Mouse (Mus musculus) E14TG2a.4 (cell line): ENCODE data around the gene Plcg1.

Experiments
- H3K27me3 ChIP-seq: 2 replicates; pipeline ENCODE4 v1.6.1; 2014; ENCODE audit warnings: low read length, control low read depth; ENCODE audit not compliant: insufficient read depth
- H3K36me3 ChIP-seq: 2 replicates; pipeline ENCODE4 v1.6.1; 2014; ENCODE audit warnings: low read length, control low read depth; ENCODE audit not compliant: insufficient read depth
- H3K4me1 ChIP-seq: replicated peaks from 2 replicates; pipeline ENCODE4 v1.6.1; 2014; ENCODE audit warnings: low read depth, low read length, control low read depth
- H3K4me3 ChIP-seq: replicated peaks from 2 replicates; pipeline ENCODE4 v1.5.1; 2014; ENCODE audit warnings: mild to moderate bottlenecking, low read length
- H3K9me3 ChIP-seq: 2 replicates; pipeline ENCODE4 v1.6.1; 2014; ENCODE audit warnings: low read length, control low read depth
- CTCF ChIP-seq: conservative IDR thresholded peaks from 2 replicates; pipeline ENCODE4 v1.5.1; 2014; ENCODE audit warnings: low read length
- NANOG ChIP-seq: IDR thresholded peaks from 2 replicates; pipeline ENCODE4 v1.6.1; 2014; ENCODE audit warnings: borderline replicate concordance, low read length, mixed read lengths
- POU5F1 ChIP-seq: IDR thresholded peaks from 2 replicates; pipeline ENCODE4 v1.6.1; 2014; ENCODE audit warnings: low read length, borderline replicate concordance

The Plcg1 gene

GRCm38 (mm10) chr2:160796973-160797372 is 65.9 kb downstream of the Plcg1 start:
- no peaks in the 10 kb centered on the region for H3K4me1 ChIP-seq
- H3K9me3 ChIP-seq = no peaks in the 10 kb centered on the region
- H3K27me3 ChIP-seq = no peaks in the 10 kb centered on the region
- H3K36me3 ChIP-seq = no peaks in the 10 kb centered on the region
- H3K4me3 ChIP-seq = no peak overlapping the region
- no peak for TF ChIP-seq CTCF
- no peak for TF ChIP-seq NANOG
- TF ChIP-seq POU5F1 = no peak

DNA sequence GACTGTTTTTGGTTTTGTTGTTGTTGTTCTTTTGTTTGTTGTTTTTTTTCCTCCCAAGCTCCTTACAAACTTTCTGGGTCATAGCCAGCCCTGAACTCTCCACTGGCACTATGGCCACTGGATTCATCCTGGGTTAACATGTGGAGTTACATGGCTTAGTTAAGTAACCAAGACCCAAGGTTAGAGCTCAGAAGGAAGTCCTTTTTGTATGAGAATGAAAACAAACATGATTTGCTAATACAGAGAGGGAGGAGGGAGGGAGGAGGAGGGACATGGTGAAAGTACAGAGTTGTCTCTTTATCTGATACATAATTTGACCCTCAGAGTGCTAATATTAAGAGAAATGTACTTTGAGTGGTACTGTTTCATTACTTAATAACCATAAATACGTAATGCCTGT is 67.1 kb downstream of the Plcg1 start:
- Histone ChIP-seq H3K9me3 (no peaks in the 10 kb centered on the region), H3K4me3 (no peak overlapping the region), H3K4me1 (no peaks in the 10 kb centered on the region), H3K36me3 (no peaks in the 10 kb centered on the region), H3K27me3 (no peaks in the 10 kb centered on the region)
- no peak for TF ChIP-seq CTCF
- TF ChIP-seq POU5F1 = no peak
- no peak for TF ChIP-seq NANOG

DNA sequence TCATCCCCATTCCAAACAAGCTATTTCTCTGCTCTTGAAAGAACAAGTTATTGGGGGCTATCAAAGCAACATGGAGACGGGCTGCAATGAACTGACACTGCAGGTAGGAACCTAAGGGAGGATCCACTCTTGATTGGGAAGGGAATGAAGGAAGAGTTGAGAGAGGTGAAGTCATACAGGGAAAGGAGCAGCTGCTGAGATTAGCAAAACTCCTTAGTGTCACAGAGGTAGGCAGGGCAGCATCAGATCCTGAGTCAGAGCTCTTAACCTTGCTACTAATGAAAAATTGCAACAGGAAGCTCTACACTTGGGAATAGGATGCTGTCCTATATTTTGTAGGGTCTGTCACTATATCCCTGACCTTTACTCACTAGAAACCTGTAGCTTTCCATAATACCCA is 69.9 kb downstream of the Plcg1 start:
- Histone ChIP-seq H3K4me1 (no peaks in the 10 kb centered on the region), H3K9me3 (no peaks in the 10 kb centered on the region), H3K36me3 (no peaks in the 10 kb centered on the region), H3K27me3 (no peaks in the 10 kb centered on the region; the same call in 1 of the 2 replicates), H3K4me3 (no peak overlapping the region)
- TF ChIP-seq NANOG (no peak), POU5F1 (no peak), CTCF (no peak)

DNA sequence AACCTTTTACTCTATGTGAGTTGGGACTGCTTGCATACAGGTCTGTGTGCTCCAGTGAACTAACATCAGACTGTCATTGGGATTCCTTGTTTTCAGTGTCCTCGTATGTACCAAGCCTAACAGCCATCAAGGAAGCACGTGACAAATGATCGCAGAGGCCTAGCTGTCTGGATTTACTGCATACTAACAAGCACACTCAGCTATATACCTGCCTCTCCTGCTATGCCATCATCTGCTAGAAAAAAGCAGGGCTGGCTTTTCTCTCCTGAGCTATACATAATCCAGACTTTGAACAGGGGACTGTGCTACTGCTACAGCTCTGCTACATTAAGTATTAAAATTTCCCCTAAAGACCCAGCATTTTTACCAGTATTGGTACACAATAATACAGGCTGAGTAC is 71.2 kb downstream of the Plcg1 start:
- no peak overlapping the region for H3K4me3 ChIP-seq
- H3K9me3 ChIP-seq = no peaks in the 10 kb centered on the region
- no peaks in the 10 kb centered on the region for H3K4me1 ChIP-seq
- TF ChIP-seq NANOG (no peak), CTCF (no peak), POU5F1 (no peak)
- H3K36me3 ChIP-seq = no peaks in the 10 kb centered on the region
- H3K27me3 ChIP-seq = no peaks in the 10 kb centered on the region; the same call in 1 of the 2 replicates

GRCm38 (mm10) chr2:160804794-160805527 is 73.9 kb downstream of the Plcg1 start:
- no peaks in the 10 kb centered on the region; the same call in 1 of the 2 replicates for H3K27me3 ChIP-seq
- H3K36me3 ChIP-seq = no peaks in the 10 kb centered on the region
- H3K9me3 ChIP-seq = no peaks in the 10 kb centered on the region
- no peak overlapping the region for H3K4me3 ChIP-seq
- TF ChIP-seq CTCF (no peak), POU5F1 (no peak), NANOG (no peak)
- no peaks in the 10 kb centered on the region for H3K4me1 ChIP-seq

DNA sequence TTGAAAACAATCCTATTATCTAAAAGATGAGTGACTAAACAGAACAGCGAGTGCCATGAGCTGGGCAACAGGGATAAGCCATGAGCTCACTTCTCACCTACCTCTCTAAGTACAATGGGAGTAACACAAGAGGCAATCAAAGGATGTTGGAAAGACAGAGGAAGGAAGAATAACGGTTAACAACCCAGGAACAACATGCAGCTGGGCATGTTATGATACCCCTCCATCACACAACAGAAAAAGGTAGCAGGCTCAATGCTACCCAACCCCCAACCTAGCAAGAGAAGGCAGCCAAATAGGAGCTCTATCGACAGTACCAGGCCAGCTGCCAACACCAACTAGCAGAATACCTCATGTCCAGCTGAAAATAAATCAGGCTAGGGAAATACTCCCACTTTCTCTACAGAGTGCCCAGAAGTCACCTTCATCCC is 75.0 kb downstream of the Plcg1 start:
- peaks cover 7% of the 10 kb centered on the region; the same call in 1 of the 2 replicates for H3K9me3 ChIP-seq
- no peaks in the 10 kb centered on the region for H3K4me1 ChIP-seq
- TF ChIP-seq POU5F1 (no peak), CTCF (no peak), NANOG (no peak)
- no peak overlapping the region for H3K4me3 ChIP-seq
- H3K27me3 ChIP-seq = no peaks in the 10 kb centered on the region; the same call in 1 of the 2 replicates
- H3K36me3 ChIP-seq = no peaks in the 10 kb centered on the region

GRCm38 (mm10) chr2:160810376-160810775 is 79.3 kb downstream of the Plcg1 start:
- TF ChIP-seq POU5F1 (no peak), CTCF (no peak), NANOG (no peak)
- Histone ChIP-seq H3K9me3 (peaks cover 9% of the 10 kb centered on the region; the same call in 1 of the 2 replicates), H3K4me3 (no peak overlapping the region), H3K27me3 (no peaks in the 10 kb centered on the region), H3K36me3 (no peaks in the 10 kb centered on the region), H3K4me1 (no peaks in the 10 kb centered on the region)

GRCm38 (mm10) chr2:160810802-160811201 is 79.7 kb downstream of the Plcg1 start:
- no peaks in the 10 kb centered on the region for H3K36me3 ChIP-seq
- no peak overlapping the region for H3K4me3 ChIP-seq
- H3K27me3 ChIP-seq = no peaks in the 10 kb centered on the region
- H3K9me3 ChIP-seq = peaks cover 9% of the 10 kb centered on the region; the same call in 1 of the 2 replicates
- no peak for TF ChIP-seq NANOG
- no peak for TF ChIP-seq POU5F1
- no peak for TF ChIP-seq CTCF
- H3K4me1 ChIP-seq = no peaks in the 10 kb centered on the region
